Mouse (Mus musculus): ENCODE data around the gene Tpi1. TPM values are rescaled to one million over a fixed set of nuclear protein-coding genes. Genes with fewer than 3 reads are reported as not detected.

The Tpi1 gene
- polyA plus RNA-seq (2015; fragmentation: Nextera tagmentation; extraction: Ambion mirVana) = 232 and 238 TPM in 2 replicates

DNA sequence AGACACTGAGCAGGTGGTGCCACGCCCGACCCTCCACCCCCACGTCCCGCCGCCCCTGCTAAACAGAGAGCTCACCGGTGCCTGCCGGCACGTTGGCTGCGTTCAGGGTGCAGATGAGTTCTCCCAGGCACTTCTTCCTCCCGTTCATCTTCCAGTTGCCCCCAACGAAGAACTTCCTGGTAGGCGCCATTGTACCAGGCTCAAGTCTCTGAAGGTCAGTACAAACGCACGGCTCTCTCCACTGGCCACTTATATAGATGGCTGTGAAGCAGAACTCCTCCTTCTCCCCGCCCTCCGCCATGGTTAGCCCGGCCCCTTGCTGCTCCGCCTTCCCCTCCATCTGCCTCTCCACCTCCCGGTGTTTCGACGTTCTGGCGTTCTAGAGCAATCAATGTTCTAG lies at the start of gene Tpi1:
TSS of gene Tpi1 (minus strand) at position 364 of the 400 bp plus-strand sequence.

DNA sequence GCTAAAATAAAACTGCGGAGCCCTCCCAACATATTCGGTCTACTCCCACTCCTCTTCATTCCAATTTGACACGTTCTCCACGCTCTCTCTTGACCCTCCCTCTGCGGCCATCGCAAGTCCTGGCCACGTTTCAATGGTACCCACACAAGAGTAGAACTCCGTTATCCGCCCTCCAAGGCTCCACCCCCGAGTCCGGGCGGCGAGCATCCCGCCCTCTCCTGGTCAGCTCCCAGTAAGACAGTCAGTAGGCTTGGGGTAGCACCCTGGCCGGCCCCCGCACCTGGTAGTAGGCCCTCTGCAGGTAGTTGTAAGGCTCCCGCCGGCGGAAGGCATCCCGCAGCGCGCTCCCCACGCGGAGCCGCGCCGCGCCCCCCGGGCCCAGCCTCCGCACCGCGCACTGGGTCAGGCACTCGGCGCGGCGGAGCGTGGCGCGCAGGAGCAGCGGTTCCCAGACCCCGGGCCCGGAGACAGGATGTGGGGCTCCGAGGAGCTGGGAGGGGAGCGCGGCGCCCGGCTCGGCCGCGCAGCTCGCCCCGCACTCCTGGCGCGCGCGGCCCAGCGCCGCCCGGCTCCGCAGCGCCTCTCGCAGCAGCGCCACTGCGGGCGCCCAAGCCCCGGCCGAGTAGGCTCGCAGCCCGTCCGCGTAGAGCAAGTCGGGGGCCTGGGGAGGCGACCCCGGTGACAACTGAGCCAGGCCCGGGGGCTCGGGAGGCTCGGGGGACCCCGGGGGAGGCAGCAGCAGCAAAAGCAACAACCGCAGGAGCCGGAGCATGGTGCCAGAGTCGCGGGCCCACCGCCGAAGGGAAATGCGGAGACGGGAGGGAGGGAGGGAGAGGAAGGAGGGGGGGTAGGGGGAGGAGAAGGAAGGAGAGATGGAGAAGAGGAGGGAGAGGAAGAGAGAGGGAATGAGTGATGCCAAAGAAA lies 43.1 kb upstream of the Tpi1 start, which contains the start of gene P3h3:
TSS of gene P3h3 (minus strand) at position 837 of the 924 bp plus-strand sequence.

DNA sequence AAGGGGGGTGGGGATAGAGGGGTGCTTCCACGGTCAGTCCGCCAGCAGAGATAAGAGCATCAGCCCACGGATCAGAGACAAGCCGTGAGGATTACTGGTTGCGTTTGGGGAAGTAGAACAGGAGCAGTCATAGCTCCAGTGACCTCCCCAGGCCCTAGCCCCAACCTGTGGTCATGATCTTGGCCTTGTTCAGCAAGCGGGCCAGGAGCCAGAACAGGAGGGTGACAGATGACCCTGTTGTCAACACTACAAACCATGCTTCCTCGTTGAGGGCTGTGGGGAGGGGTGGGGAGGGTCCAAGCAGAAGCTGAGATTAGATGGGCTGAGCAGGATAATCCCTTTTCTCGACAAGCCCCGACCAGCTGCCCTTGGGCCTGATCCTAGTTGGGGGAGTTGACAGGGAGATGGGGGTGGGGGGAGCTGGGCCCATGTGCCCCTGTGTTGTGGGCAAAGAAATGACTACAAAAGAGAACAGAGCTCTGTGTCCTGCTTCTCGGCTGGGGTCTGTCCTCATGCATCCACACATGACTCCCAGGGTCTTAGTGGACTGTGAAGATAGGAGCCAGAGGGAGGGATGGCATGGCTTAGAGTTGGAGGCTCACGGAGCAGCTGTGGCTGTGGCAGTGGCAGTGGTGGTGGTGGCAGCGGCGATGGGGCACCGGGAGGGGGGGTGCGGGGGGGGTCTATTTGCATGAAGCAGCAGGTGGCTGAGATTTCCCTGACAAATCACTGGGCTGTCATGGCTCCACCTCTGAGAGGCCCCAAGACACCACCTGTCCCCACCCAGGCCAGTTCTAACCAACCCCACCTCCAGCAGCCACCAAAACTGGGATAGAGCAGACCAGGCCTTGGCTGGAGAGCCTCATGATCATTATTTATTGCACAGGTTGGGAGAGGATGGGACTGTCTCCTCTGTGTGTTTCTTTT lies 26.4 kb upstream of the Tpi1 start, which contains the start of gene Gnb3:
TSS of gene Gnb3 (minus strand) at position 35 of the 927 bp plus-strand sequence.

DNA sequence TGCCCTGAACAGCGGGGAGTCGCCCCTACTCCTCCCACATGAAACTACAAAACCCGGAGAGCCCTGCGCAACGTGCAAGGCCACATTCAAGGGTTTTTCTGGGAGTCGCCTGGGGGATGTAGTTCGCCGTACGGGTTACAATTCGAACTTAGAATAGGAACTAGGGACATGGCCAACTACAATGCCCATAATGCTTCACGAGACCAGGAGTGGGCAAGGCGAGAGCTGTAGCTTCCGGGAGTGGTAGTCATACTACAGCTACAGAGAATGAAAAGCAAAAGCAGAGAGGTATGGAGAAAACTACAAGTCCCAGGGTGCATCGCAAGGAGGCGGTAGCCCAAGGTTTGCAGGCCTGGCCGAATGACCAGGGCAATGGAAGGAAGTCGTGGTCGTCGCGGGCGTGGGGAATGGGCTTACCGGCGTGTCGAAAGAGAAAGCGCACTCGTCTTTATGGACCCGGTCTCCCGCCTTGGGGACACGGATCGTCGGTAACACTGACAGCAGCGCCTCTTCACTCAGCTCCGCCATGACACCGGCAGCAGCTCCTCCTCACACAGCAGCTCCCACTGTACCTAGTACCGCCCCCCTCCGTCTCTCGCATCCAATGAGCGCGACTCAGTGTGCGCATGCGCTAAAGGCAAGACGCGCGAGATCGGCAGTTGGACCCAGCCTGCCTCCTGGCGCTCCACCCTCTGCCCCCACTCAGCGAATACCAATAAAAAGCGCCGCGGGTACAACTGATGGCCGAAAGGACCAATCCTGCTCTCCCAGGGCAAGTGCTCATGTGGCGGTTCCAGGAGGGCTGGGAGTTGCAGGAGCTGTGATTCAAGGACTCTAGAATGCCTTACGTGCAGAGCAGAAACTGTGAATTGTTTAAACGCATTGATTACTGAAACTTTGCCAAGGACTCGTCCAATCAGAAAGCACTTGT lies 15.0 kb upstream of the Tpi1 start, which contains the start of the genes Usp5 and Cdca3:
TSS of gene Usp5 (minus strand) at position 617 of the 931 bp plus-strand sequence.
TSS of gene Cdca3 (plus strand) at position 680 of the 931 bp plus-strand sequence.

DNA sequence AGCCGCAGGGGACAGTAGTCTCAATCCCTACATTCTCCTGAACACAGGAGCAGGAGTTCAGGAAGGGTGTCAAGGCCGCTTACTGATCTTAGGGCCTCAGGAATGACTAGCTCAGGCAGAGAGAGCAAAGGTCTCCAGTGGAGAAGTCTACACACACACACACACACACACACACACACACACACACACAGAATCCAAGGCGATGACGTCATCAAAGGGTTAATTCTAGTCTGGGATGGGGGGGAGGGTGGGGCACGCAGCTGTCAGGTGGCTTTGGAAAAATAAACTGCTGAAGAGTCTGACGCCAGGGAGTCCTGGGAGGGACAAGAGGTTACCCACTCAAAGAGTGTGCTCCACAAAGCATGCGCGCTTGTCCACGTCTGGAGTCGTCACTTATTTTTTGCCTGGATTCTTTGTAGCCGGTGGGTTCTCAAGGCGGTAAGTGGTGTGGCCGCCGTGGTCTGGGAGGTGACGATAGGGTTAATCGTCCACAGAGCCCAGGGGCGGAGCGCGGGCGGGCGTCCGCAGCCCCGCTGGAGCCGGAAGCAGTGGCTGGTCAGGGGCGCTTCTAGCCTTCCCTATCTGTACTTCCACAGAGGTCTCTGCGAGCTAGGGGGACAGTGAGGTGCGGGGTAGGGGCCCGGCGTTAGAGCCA lies 5.6 kb downstream of the Tpi1 start, which contains the start of gene Spsb2:
TSS of gene Spsb2 (plus strand) at position 304 of the 655 bp plus-strand sequence.

DNA sequence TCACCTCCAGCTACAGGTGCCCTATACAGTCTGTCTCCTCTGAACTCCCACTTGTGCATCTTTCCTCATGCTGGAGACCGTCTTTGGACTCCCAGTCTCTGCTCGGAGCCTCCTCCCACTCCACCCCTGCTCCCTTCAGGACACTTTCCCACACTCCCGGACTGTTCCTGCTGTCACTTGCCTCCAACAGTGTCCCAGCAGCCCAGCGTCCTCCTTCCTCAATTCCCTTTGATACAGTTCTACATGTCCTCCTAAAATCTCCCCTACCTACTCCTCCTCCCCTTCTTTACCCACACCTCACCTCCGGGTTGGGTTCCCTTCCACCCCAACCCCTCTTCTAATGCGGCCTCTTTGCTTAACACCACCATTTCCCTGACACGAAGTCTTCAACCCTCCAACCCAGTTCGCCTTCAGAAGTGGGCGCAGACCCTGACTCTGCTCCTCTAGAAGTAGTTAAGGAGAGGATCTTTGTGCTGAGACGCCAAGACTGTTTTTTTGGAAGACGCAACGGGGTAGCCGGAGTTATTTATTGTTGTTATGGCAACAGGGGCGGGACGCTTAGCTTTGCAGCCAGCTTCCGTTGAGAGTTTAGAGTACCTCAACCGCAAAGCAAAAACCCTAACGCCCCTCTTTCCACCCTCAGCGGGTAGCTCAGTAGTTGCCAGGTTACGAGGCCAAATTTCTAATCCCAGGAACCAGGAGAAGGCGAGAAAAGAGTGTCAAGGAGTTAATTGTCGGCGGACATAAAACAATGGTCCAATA lies 34.7 kb downstream of the Tpi1 start, which contains the start of gene Lrrc23:
TSS of gene Lrrc23 (minus strand) at position 506 of the 762 bp plus-strand sequence.

DNA sequence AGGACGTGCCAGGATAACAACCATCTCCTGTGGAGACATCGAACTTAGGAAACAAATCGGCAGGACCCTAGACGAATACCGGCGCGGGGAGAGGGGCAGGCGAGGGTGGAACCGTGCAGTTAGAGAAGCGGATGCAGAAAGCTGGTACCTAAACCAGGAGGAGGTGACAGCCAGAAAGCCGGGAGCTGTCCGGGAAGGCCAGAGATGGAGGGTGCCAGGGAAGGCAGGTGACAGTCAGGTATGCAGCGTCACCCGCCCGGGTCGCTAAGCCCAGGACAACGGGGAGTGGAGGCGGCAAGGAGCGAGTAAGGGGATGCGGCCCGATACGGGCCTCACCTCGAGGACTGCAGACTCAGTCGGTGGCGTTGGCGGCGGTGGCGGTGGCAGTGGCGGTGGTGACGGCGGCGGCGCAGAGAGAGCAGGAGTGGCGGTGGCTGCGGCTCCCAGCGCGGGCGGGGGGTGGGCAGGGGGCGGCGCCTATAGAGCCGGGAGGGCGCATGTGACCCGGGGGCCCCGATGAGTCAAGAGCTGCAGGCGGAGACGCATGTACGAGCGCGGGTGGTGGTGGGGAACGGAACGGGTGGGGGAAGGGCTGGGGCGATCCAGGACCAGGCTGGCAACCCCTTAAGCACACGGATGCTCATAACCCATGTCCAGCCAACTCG lies 44.9 kb downstream of the Tpi1 start, which contains the start of gene Eno2:
TSS of gene Eno2 (minus strand) at position 573 of the 665 bp plus-strand sequence.

Other genes with a start within 250 kb of the Tpi1 start
- gene C1rb, start 244.0 kb downstream of the Tpi1 start, polyA plus RNA-seq (2015; fragmentation: Nextera tagmentation; extraction: Ambion mirVana) = not detected in 2 replicates
- 0.05 TPM in 1 of 2 replicates, not detected in the other for gene C1s2, start 178.2 kb downstream of the Tpi1 start, polyA plus RNA-seq (2015; fragmentation: Nextera tagmentation; extraction: Ambion mirVana)
- gene Lpcat3, start 151.3 kb downstream of the Tpi1 start, polyA plus RNA-seq (2015; fragmentation: Nextera tagmentation; extraction: Ambion mirVana) = 47.7 and 54.4 TPM in 2 replicates
- 167 and 173 TPM in 2 replicates for gene Emg1, start 102.1 kb downstream of the Tpi1 start, polyA plus RNA-seq (2015; fragmentation: Nextera tagmentation; extraction: Ambion mirVana)
- gene Phb2, start 102.0 kb downstream of the Tpi1 start, polyA plus RNA-seq (2015; fragmentation: Nextera tagmentation; extraction: Ambion mirVana) = 266 and 287 TPM in 2 replicates
- 71.3 and 92.3 TPM in 2 replicates for gene Ptpn6, start 75.6 kb downstream of the Tpi1 start, polyA plus RNA-seq (2015; fragmentation: Nextera tagmentation; extraction: Ambion mirVana)
- 145 and 183 TPM in 2 replicates for gene Grcc10, start 72.9 kb downstream of the Tpi1 start, polyA plus RNA-seq (2015; fragmentation: Nextera tagmentation; extraction: Ambion mirVana)
- gene Gm45234, start 58.3 kb downstream of the Tpi1 start, polyA plus RNA-seq (2015; fragmentation: Nextera tagmentation; extraction: Ambion mirVana) = not detected in 2 replicates
- gene Atn1, start 57.8 kb downstream of the Tpi1 start, polyA plus RNA-seq (2015; fragmentation: Nextera tagmentation; extraction: Ambion mirVana) = 3.3 and 5.1 TPM in 2 replicates
- 1.1 and 1.7 TPM in 2 replicates for gene Eno2, start 44.6 kb downstream of the Tpi1 start, polyA plus RNA-seq (2015; fragmentation: Nextera tagmentation; extraction: Ambion mirVana)
- gene Lrrc23, start 34.6 kb downstream of the Tpi1 start, polyA plus RNA-seq (2015; fragmentation: Nextera tagmentation; extraction: Ambion mirVana) = not detected in 2 replicates
- gene Spsb2, start 5.6 kb downstream of the Tpi1 start, polyA plus RNA-seq (2015; fragmentation: Nextera tagmentation; extraction: Ambion mirVana) = 10.9 and 12.5 TPM in 2 replicates
- gene Usp5, start 15.2 kb upstream of the Tpi1 start, polyA plus RNA-seq (2015; fragmentation: Nextera tagmentation; extraction: Ambion mirVana) = 55.3 and 56.8 TPM in 2 replicates
- 223 and 253 TPM in 2 replicates for gene Cdca3, start 15.3 kb upstream of the Tpi1 start, polyA plus RNA-seq (2015; fragmentation: Nextera tagmentation; extraction: Ambion mirVana)
- gene Gnb3, start 26.0 kb upstream of the Tpi1 start, polyA plus RNA-seq (2015; fragmentation: Nextera tagmentation; extraction: Ambion mirVana) = 0.58 and 0.59 TPM in 2 replicates
- gene P3h3, start 43.5 kb upstream of the Tpi1 start, polyA plus RNA-seq (2015; fragmentation: Nextera tagmentation; extraction: Ambion mirVana) = 3.7 and 6.6 TPM in 2 replicates
- 0.16 and 0.99 TPM in 2 replicates for gene Gpr162, start 49.7 kb upstream of the Tpi1 start, polyA plus RNA-seq (2015; fragmentation: Nextera tagmentation; extraction: Ambion mirVana)
- 0.23 and 0.62 TPM in 2 replicates for gene Cd4, start 73.9 kb upstream of the Tpi1 start, polyA plus RNA-seq (2015; fragmentation: Nextera tagmentation; extraction: Ambion mirVana)
- gene Lag3, start 97.4 kb upstream of the Tpi1 start, polyA plus RNA-seq (2015; fragmentation: Nextera tagmentation; extraction: Ambion mirVana) = 1.6 and 2.9 TPM in 2 replicates
- gene Ptms, start 105.8 kb upstream of the Tpi1 start, polyA plus RNA-seq (2015; fragmentation: Nextera tagmentation; extraction: Ambion mirVana) = 66.4 and 88.8 TPM in 2 replicates
- gene Mlf2, start 117.1 kb upstream of the Tpi1 start, polyA plus RNA-seq (2015; fragmentation: Nextera tagmentation; extraction: Ambion mirVana) = 110 and 118 TPM in 2 replicates
- 55.1 and 59.7 TPM in 2 replicates for gene Cops7a, start 151.2 kb upstream of the Tpi1 start, polyA plus RNA-seq (2015; fragmentation: Nextera tagmentation; extraction: Ambion mirVana)
- 0.41 and 0.47 TPM in 2 replicates for gene Pianp, start 182.4 kb upstream of the Tpi1 start, polyA plus RNA-seq (2015; fragmentation: Nextera tagmentation; extraction: Ambion mirVana)
- 5.5 and 7.0 TPM in 2 replicates for gene Zfp384, start 194.8 kb upstream of the Tpi1 start, polyA plus RNA-seq (2015; fragmentation: Nextera tagmentation; extraction: Ambion mirVana)
- gene Ing4, start 225.5 kb upstream of the Tpi1 start, polyA plus RNA-seq (2015; fragmentation: Nextera tagmentation; extraction: Ambion mirVana) = 43.3 and 47.7 TPM in 2 replicates
- 5.1 and 7.5 TPM in 2 replicates for gene Acrbp, start 235.4 kb upstream of the Tpi1 start, polyA plus RNA-seq (2015; fragmentation: Nextera tagmentation; extraction: Ambion mirVana)